Mouse (Mus musculus) frontal cortex, postnatal 10 days (tissue): ENCODE measurements around the gene Mitf.

Experiments used
- DNase-seq, 2 experiments: peaks; one replicate each; pipeline ENCODE4 v3.0.0; 2022; ENCODE audit warnings: low spot score in 2 of 2, mixed read lengths in 1 of 2

The Mitf gene

DNA sequence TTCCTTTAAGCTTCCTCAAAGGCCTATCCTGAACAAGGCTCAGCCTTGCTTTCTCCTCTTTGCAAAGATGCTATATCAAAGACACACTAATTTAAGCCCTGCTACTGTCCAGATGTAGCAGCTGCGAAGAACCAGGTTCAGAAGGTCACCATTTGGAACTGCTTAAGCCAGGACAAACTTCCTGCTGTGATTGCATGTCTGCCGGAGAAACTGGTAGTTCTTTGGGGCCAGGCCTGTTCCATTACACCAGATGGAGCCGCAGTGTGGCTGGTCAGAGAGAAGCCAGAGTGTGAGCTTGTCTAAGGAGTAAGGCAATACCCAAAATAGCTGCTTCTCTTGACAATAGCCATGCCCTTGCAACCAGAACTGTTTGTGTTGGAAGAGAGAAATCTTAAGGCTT is 75.1 kb downstream of the Mitf start:
- DNase-seq, result no peak

GRCm38 (mm10) chr6:97882931-97883330 is 76.1 kb downstream of the Mitf start:
- DNase-seq, result no peak

DNA sequence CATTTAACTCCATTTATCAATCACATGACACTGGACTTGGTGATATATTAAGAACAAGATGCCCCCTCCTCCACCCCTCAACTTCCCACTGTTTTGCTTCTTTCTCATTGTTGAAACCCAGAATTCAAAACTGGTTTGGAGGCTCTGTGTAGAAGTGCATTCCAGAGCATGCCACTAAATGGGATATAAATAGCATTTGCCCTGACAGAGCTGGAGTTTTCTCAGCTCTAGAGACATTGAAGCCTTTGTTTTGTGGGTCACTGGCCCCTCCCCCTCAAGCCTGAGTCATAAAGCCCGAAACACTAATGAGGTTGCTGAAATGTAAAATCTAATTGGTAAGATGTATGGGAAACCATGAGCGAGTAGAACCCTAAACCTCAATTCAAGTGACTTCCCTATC is 76.6 kb downstream of the Mitf start:
- no peak for DNase-seq

DNA sequence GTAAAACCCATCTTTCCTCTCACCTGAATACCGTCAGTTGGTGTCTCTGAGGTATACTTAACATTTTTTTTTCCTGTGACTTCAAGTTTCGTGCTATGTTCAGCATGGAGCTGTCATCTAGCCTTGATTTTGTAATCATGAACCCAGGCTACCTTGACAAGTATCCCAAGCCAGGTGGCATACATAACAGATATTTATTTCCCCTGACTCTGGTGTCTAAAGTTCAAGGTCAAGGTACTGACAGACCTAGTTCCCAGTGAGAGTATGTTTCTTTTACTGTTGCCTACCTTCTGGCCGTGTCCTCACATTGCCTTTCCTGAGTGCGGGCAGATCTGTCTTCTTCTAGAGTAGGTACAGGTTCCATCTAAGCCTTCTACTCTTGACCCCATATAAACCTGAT is 78.1 kb downstream of the Mitf start:
- no peak for DNase-seq

DNA sequence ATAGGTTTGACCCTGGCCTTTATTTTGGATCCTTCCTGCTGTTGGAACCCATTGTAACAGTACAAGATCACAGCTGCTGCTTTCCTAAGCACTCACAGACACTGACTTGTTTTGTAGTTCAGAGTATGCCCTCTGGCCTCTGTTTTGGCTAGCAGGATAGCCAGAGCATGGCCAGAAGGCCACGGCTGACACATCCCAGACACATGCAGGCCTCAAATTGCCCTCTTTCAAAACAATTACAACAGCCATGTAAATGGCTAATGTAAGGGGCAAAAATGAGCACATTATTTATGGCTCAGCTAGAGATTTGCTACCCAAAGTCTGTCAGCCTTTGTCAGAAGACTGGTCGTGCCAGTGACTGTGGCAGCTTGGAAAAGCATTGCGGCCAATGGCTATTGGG is 78.8 kb downstream of the Mitf start:
- no peak for DNase-seq

DNA sequence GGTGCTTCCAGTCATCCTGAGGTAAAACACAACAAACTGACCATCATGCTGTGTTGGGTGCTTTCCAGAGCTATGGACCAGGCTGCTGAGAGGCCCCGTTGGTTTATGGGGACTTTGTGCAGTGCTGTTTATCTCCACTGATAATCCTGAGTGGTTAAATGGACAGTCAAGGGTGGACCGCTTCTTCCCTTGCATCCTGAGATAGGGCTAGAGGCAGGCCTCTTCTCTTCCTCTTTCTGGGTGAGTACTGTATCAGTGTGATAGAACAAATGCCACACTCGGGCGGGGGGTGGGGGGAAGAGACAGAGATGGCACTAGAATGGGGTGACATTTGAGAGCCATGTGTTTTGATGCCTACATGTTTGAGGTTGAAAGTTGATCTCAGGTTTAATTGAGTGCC is 81.0 kb downstream of the Mitf start:
- DNase-seq, result no peak

GRCm38 (mm10) chr6:97888596-97888995 is 81.7 kb downstream of the Mitf start:
- DNase-seq, result no peak

DNA sequence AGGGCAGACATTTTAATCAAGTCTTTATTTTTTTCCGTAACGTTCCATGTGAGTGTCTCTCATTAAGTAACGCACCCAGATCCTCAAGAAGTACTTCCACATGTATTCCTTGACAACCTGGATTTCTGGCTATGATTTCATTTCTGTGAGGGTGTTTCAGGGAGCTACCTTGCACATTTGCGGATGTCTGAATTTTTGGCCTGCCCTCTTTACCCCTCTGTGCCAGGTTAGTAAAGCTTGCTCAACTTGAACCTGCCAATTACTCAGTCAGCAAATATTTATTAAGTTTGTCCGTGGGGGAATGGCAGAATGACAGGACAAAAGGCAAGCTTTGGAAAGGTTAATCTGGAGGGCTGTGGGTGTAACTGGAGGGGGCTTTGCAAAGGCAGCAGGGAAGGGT is 86.7 kb downstream of the Mitf start:
- no peak for DNase-seq

DNA sequence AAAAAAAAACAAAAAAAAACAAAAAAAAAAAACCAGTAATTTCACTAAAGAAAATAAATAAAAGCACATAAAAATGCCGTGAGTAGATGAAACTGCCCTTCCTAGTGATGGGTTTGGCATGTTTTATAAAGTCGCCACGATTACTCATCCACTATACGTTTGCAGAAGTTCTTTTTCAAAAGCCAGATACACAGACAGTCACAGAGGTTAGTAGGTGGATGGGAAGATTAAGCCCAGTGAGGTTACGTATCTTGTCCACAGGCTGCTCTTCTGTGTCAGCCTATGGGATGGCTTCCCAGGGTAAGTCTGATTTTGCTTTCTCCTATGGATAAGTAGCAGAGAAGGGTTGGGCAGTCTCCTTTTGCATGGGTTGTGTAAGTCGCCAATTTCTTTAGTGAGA is 90.3 kb downstream of the Mitf start:
- no peak for DNase-seq

DNA sequence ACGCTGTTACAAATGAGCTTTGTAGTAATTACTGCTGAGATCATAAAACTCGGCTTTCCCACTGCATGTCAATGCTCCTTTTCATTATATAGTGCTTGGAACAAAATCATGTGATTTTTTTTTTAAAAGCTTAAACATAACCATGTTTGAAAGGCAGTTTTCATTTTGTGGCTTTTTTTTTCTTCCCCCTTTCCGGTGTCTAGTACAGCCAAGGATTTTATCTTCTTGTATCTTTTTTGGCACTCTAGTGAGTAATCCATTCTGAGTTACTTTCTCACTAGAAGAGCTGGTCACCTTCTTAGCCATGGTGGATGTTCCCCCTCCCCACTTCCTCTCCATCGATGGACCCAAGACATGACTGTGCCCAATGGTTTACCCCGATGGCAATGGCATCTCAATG is 91.2 kb downstream of the Mitf start:
- DNase-seq, result no peak

GRCm38 (mm10) chr6:97901561-97901960 is 94.7 kb downstream of the Mitf start:
- no peak for DNase-seq

DNA sequence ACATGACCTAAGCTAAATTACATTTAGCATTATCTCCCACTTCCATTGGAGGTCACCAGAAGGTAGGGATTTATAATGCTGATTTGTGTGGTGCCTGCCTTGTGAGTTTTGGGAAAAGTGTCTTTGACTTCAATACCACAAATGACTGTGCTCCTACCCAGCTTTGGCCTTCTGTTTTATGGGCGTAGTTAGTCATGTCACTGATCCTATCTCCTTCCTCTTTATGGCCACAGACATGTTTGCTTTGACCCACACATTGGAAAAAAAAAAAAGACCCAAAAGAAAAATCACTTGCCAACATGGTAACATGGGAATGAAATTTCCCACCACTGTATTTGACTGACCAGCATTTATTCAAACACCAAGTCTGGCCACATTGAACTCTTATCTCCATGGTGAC is 95.4 kb downstream of the Mitf start:
- no peak for DNase-seq

DNA sequence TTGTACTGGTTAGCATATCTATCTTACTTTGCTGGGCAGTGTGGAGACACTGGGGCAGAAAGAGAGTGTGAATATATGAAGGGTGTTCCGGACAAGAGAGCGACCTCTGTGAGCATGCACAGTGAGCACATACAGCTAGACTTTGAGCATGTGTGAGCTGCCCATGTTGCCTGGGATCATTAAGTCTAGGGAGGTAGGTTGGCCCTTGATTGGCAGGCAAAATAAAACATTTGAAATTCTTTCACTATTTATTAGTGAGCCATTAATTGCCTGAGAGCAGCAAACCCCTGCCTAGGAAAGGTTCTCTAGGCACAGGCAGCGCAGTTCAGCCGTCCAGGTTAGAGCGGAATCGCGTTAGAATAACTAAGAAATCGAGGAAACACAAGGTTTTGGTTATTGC is 107.9 kb downstream of the Mitf start:
- no peak for DNase-seq

DNA sequence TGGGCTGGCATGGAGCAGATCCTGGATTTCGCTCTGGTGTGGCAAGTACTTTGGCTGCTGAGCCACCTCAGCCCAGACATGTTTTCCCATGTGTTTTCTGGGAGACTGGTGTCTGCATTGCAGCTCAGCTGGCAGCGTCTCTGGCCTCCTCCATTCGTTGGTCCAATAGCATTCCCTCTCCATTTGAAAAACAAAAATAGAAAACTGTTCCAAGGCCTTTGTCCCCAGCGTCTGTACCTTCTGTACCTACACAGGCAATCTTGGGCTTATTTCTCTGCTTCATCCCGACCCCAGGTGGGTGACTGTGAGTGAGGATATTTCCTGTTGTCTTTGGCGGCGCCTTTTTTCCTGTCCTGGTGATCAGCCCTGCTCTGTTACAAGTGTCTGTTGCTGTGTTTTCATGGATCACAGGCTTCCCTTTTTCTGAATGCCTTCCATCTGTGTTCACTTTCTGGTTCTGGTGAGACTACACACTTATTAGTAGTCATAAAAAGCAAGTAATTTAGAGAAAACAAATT is 109.6 kb downstream of the Mitf start:
- no peak for DNase-seq

- DNase-seq, result no peak
Observed at GRCm38 (mm10) chr6:97918051-97918450, 111.2 kb downstream of the Mitf start.

DNA sequence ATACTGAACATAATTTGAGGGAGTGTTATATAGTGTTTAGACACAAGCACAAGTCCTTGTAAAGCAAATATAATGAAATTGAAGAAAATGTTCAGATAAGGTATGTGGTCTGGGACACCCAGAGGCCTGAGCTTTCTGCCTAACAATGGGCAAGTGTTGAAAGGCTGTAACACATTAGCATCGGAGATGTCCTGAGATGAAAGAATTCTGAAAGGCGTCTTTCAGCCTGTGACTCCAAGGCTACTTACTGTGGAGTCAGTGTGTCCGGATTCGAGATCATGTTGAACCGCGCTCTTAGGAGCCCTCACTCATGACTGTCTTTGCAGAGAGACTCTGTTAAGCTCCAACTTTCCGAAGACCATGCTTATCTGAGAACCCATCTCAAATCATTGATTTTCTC is 111.6 kb downstream of the Mitf start:
- no peak for DNase-seq

- DNase-seq, result no peak
Observed at GRCm38 (mm10) chr6:97919287-97919686, 112.4 kb downstream of the Mitf start.

DNA sequence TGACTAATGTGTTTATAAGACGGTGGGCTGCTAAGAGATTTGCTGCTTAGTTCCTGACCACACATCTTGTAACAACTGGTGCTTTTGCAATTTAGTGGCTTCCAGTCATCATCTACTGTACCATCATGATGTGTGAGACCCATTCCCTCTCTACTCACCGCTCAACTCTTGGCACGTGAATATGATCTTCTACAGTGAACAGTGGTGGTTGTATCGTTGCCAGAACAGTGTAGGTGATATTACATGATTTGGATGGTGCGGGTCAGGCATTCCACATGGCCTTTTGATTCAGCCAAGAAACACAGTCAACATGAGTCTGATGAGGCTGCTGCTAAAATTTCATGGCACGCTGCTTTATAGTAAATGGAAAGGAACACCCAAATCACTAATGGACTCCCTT is 114.7 kb downstream of the Mitf start:
- DNase-seq, result no peak

GRCm38 (mm10) chr6:97924221-97924620 is 117.4 kb downstream of the Mitf start:
- DNase-seq, result no peak

DNA sequence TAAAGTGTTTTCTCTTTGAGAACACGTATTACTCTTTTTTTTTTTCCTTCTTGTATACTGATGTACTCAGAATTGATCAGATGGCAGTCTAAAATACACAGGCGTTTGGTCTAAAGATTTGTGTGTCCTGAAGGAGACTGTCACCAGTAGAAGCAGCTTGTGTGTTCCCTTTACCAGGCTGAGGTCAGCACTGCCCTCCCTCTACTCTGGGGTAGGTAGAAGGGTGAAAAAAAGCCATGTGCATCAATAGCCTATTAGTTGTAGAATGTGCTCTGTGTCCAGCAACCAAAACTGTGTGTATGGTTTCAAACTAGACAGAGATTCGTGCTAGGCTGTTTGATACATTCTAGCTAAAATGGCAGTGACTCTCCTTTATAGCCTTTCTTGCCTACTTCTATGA is 122.2 kb downstream of the Mitf start:
- DNase-seq, result no peak

GRCm38 (mm10) chr6:97929466-97929865 is 122.6 kb downstream of the Mitf start:
- DNase-seq, result no peak

GRCm38 (mm10) chr6:97937139-97937538 is 130.3 kb downstream of the Mitf start:
- DNase-seq, result no peak

DNA sequence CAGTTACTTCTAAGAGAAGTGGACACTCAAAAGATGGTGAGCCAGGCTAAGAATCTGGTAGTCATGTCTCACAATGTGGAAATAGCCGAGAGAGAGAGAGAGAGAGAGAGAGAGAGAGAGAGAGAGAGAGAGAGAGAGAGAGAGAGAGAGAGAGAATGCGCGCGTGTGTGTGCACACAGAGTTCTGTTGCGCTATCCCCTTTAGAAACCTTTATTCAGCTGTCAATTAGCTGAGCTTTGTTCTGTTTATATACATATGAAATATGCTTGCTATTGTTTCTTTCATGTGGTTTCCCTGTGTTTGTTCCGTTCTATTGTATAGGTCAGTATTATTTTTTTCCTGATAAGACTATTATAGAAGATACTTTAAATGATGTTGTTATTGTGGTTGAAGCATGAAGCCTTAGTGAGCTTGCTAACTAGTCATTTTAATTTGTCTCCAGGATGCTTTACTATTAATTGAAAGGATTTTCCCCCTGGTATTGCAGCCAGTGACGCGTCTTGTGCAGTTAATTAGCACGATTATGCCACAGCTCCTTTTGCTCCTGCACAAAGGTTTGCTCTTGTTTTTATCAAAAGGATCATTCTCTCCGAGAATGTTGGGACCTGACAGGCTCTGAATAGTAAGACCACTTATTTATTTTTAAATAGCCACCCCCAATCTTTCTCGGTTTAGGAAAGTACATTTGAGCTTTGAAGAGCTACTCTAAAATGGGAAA is 131.2 kb downstream of the Mitf start:
- DNase-seq, result no peak

DNA sequence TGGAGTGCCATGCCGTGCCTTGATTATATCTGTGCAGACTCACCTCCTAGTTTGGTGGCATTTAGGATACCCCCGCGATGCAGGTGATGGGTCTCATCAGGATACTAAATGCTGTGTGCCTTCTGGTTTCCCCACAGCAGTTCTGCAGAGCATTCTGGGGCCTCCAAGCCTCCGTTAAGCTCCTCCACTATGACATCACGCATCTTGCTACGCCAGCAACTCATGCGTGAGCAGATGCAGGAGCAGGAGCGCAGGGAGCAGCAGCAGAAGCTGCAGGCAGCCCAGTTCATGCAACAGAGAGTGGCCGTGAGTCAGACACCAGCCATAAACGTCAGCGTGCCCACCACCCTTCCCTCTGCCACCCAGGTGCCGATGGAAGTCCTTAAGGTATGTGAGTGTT is 134.1 kb downstream of the Mitf start:
- DNase-seq, result no peak
